Mouse (Mus musculus): ENCODE results near the gene Irgm2. TPM values are rescaled to one million over a fixed set of nuclear protein-coding genes. Genes with fewer than 3 reads are reported as not detected.

Gene Irgm2
- total RNA-seq (2023) = 5.5 to 7.1 TPM (median 6.5 TPM) in 4 replicates

GRCm38 (mm10) chr11:58199229-58200037 is at the start of gene Irgm2, which contains the start of gene Igtp:
Gene Irgm2 (plus strand): TSS chr11:58199618.
Gene Igtp (plus strand): TSS chr11:58199556.

GRCm38 (mm10) chr11:58168167-58168915 is 31.1 kb upstream of the Irgm2 start, which contains the start of gene Gemin5:
Gene Gemin5 (minus strand): TSS chr11:58168539.

GRCm38 (mm10) chr11:58171459-58172091 is 27.8 kb upstream of the Irgm2 start, which contains the start of gene Mrpl22:
Gene Mrpl22 (plus strand): TSS chr11:58171661.

Other genes with a start within 250 kb of the Irgm2 start
- 105 to 120 TPM (median 109 TPM) in 4 replicates for gene Larp1, start 190.6 kb upstream of the Irgm2 start, total RNA-seq (2023)
- not detected in 4 replicates for gene Gm12248, start 106.5 kb upstream of the Irgm2 start, total RNA-seq (2023)
- 54.6 to 55.8 TPM (median 54.8 TPM) in 4 replicates for gene Cnot8, start 95.5 kb upstream of the Irgm2 start, total RNA-seq (2023)
- gene Gemin5, start 31.1 kb upstream of the Irgm2 start, total RNA-seq (2023) = 18.9 to 21.6 TPM (median 21.0 TPM) in 4 replicates
- gene Mrpl22, start 28.0 kb upstream of the Irgm2 start, total RNA-seq (2023) = 20.1 to 24.9 TPM (median 20.9 TPM) in 4 replicates
- gene Igtp, start 62 bp upstream of the Irgm2 start, total RNA-seq (2023) = 14.5 to 18.3 TPM (median 15.9 TPM) in 4 replicates
- gene 4930438A08Rik, start 75.2 kb downstream of the Irgm2 start, total RNA-seq (2023) = not detected in 4 replicates
- gene Zfp692, start 107.5 kb downstream of the Irgm2 start, total RNA-seq (2023) = 28.3 to 34.6 TPM (median 29.4 TPM) in 4 replicates
- gene Zfp672, start 130.7 kb downstream of the Irgm2 start, total RNA-seq (2023) = 30.6 to 35.1 TPM (median 33.0 TPM) in 4 replicates
- 21.8 to 27.3 TPM (median 23.7 TPM) in 4 replicates for gene Sh3bp5l, start 131.1 kb downstream of the Irgm2 start, total RNA-seq (2023)
- not detected in 4 replicates for gene Lypd8, start 179.4 kb downstream of the Irgm2 start, total RNA-seq (2023)
- gene 1810065E05Rik, start 221.5 kb downstream of the Irgm2 start, total RNA-seq (2023) = not detected in 4 replicates
- gene Gm12253, start 232.9 kb downstream of the Irgm2 start, total RNA-seq (2023) = not detected in 4 replicates